Mouse (Mus musculus): ENCODE results near the gene Prss8. TPM values are rescaled to one million over a fixed set of nuclear protein-coding genes. Genes with fewer than 3 reads are reported as not detected.

The Prss8 gene
- polyA plus RNA-seq, 1 experiment from 2014 or later = 0.09 TPM

- Histone ChIP-seq H3K27ac (no peak overlapping the region), H3K27me3 (no peaks in the 10 kb centered on the region), H3K4me3 (no peak overlapping the region), H3K9me3 (replicated peaks) (no peaks in the 10 kb centered on the region), H3K4me2 (no peak overlapping the region), H3K9ac (no peak overlapping the region), H3K4me1 (peaks cover 30% of the 10 kb centered on the region), H3K36me3 (ENCODE audit: poor library complexity, severe bottlenecking) (peaks cover 95% of the 10 kb centered on the region)
- no peak for ATAC-seq
- 85% methylated on average over 8 of the region's 8 CpGs for WGBS
Measured at GRCm38 (mm10) chr7:127887191-127887590, 42.7 kb downstream of the Prss8 start.

GRCm38 (mm10) chr7:127886551-127886950, 43.4 kb downstream of the Prss8 start:
- 90% methylated on average over 6 of the region's 6 CpGs for WGBS
- Histone ChIP-seq H3K9ac (peak overlapping the region; percentile 34; the same call in 1 of the 2 replicates), H3K27me3 (no peaks in the 10 kb centered on the region), H3K36me3 (ENCODE audit: poor library complexity, severe bottlenecking) (peaks cover 100% of the 10 kb centered on the region), H3K9me3 (replicated peaks) (no peaks in the 10 kb centered on the region), H3K4me3 (no peak overlapping the region), H3K4me2 (no peak overlapping the region), H3K27ac (no peak overlapping the region), H3K4me1 (peaks cover 30% of the 10 kb centered on the region)
- ATAC-seq = no peak

GRCm38 (mm10) chr7:127885951-127886350, 44.0 kb downstream of the Prss8 start:
- no peak overlapping the region for H3K4me3 ChIP-seq
- no peak overlapping the region for H3K4me2 ChIP-seq
- peaks cover 100% of the 10 kb centered on the region for H3K36me3 ChIP-seq (ENCODE audit: poor library complexity, severe bottlenecking)
- WGBS = 73% methylated on average over 6 of the region's 6 CpGs
- H3K27ac ChIP-seq = no peak overlapping the region
- no peak for ATAC-seq
- no peaks in the 10 kb centered on the region for H3K27me3 ChIP-seq
- 0 out of 2 replicates have a peak overlapping the region, but pooled peaks have one; percentile 34 for H3K9ac ChIP-seq
- H3K4me1 ChIP-seq = peaks cover 30% of the 10 kb centered on the region
- H3K9me3 ChIP-seq (replicated peaks) = no peaks in the 10 kb centered on the region

- H3K9ac ChIP-seq = no peak overlapping the region
- WGBS = 85% methylated on average over 12 of the region's 12 CpGs
- H3K9me3 ChIP-seq (replicated peaks) = no peaks in the 10 kb centered on the region
- H3K4me2 ChIP-seq = no peak overlapping the region
- no peak overlapping the region for H3K4me3 ChIP-seq
- H3K4me1 ChIP-seq = peaks cover 37% of the 10 kb centered on the region
- no peak for ATAC-seq
- H3K36me3 ChIP-seq (ENCODE audit: poor library complexity, severe bottlenecking) = peaks cover 76% of the 10 kb centered on the region
- H3K27ac ChIP-seq = no peak overlapping the region
- no peaks in the 10 kb centered on the region for H3K27me3 ChIP-seq
Measured at GRCm38 (mm10) chr7:127880431-127880830, 49.5 kb downstream of the Prss8 start.

- ATAC-seq = no peak
- no peak overlapping the region for H3K9ac ChIP-seq
- 96% methylated on average over 9 of the region's 9 CpGs for WGBS
- H3K4me3 ChIP-seq = no peak overlapping the region
- H3K36me3 ChIP-seq (ENCODE audit: poor library complexity, severe bottlenecking) = peaks cover 65% of the 10 kb centered on the region
- peaks cover 31% of the 10 kb centered on the region for H3K4me1 ChIP-seq
- H3K27me3 ChIP-seq = no peaks in the 10 kb centered on the region
- H3K9me3 ChIP-seq (replicated peaks) = no peaks in the 10 kb centered on the region
- H3K4me2 ChIP-seq = no peak overlapping the region
- no peak overlapping the region for H3K27ac ChIP-seq
Measured at GRCm38 (mm10) chr7:127879301-127879700, 50.6 kb downstream of the Prss8 start.

GRCm38 (mm10) chr7:127876467-127877348, 53.2 kb downstream of the Prss8 start, which contains the start of gene Zfp668:
Zfp668 (minus strand) TSS chr7:127876828.
- ATAC-seq = peak; percentile 72
- Histone ChIP-seq H3K4me3 (peak within 1 kb of the TSS; percentile 88), H3K4me2 (peak within 1 kb of the TSS; percentile 90), H3K9ac (peak within 1 kb of the TSS; percentile 98), H3K36me3 (ENCODE audit: poor library complexity, severe bottlenecking) (peaks cover 49% of the 10 kb centered on the region), H3K4me1 (peaks cover 29% of the 10 kb centered on the region), H3K9me3 (replicated peaks) (no peaks in the 10 kb centered on the region), H3K27me3 (no peaks in the 10 kb centered on the region), H3K27ac (peak within 1 kb of the TSS; percentile 100)
- under 1% methylated on average over 60 of the region's 60 CpGs for WGBS

- Histone ChIP-seq H3K4me2 (peak within 1 kb of the TSS; percentile 90), H3K27ac (peak within 1 kb of the TSS; percentile 100), H3K4me1 (peaks cover 29% of the 10 kb centered on the region), H3K4me3 (peak within 1 kb of the TSS; percentile 88), H3K9me3 (replicated peaks) (no peaks in the 10 kb centered on the region), H3K36me3 (ENCODE audit: poor library complexity, severe bottlenecking) (peaks cover 49% of the 10 kb centered on the region), H3K9ac (peak within 1 kb of the TSS; percentile 98), H3K27me3 (no peaks in the 10 kb centered on the region)
- ATAC-seq = peak; percentile 90
- under 1% methylated on average over 41 of the region's 41 CpGs for WGBS
Measured at GRCm38 (mm10) chr7:127876041-127876466, 53.9 kb downstream of the Prss8 start, which contains the start of gene Zfp646. Zfp646 (plus strand) TSS chr7:127876221.

Other genes starting within 250 kb of the Prss8 start
- 36.6 and 40.8 TPM in 2 replicates for gene Bcl7c, start 221.2 kb downstream of the Prss8 start, polyA plus RNA-seq (2015; fragmentation: Nextera tagmentation; extraction: Ambion mirVana)
- 3.8 and 4.4 TPM in 2 replicates for gene Ctf1, start 217.4 kb downstream of the Prss8 start, polyA plus RNA-seq (2015; fragmentation: Nextera tagmentation; extraction: Ambion mirVana)
- 0.19 and 0.36 TPM in 2 replicates for gene Ctf2, start 197.9 kb downstream of the Prss8 start, polyA plus RNA-seq (2015; fragmentation: Nextera tagmentation; extraction: Ambion mirVana)
- 7.7 and 9.6 TPM in 2 replicates for gene Fbxl19, start 185.6 kb downstream of the Prss8 start, polyA plus RNA-seq (2015; fragmentation: Nextera tagmentation; extraction: Ambion mirVana)
- gene Orai3, start 160.3 kb downstream of the Prss8 start, polyA plus RNA-seq (2015; fragmentation: Nextera tagmentation; extraction: Ambion mirVana) = 4.8 and 5.4 TPM in 2 replicates
- gene Setd1a, start 153.4 kb downstream of the Prss8 start, polyA plus RNA-seq (2015; fragmentation: Nextera tagmentation; extraction: Ambion mirVana) = 20.0 and 21.5 TPM in 2 replicates
- gene Gm49388, start 144.5 kb downstream of the Prss8 start, polyA plus RNA-seq (2015; fragmentation: Nextera tagmentation; extraction: Ambion mirVana) = not detected in 2 replicates
- gene Hsd3b7, start 129.5 kb downstream of the Prss8 start, polyA plus RNA-seq (2015; fragmentation: Nextera tagmentation; extraction: Ambion mirVana) = 5.0 and 7.5 TPM in 2 replicates
- 20.5 and 25.6 TPM in 2 replicates for gene Stx4a, start 105.8 kb downstream of the Prss8 start, polyA plus RNA-seq (2015; fragmentation: Nextera tagmentation; extraction: Ambion mirVana)
- gene Stx1b, start 105.6 kb downstream of the Prss8 start, polyA plus RNA-seq (2015; fragmentation: Nextera tagmentation; extraction: Ambion mirVana) = 18.9 and 21.9 TPM in 2 replicates
- gene Zfp646, start 53.9 kb downstream of the Prss8 start, polyA plus RNA-seq (2015; fragmentation: Nextera tagmentation; extraction: Ambion mirVana) = 12.9 and 15.5 TPM in 2 replicates
- gene Zfp668, start 53.3 kb downstream of the Prss8 start, polyA plus RNA-seq (2015; fragmentation: Nextera tagmentation; extraction: Ambion mirVana) = 39.1 and 44.8 TPM in 2 replicates
- gene Prss53, start 39.1 kb downstream of the Prss8 start, polyA plus RNA-seq (2015; fragmentation: Nextera tagmentation; extraction: Ambion mirVana) = 0.66 and 0.77 TPM in 2 replicates
- not detected in 2 replicates for gene Gm21974, start 34.6 kb downstream of the Prss8 start, polyA plus RNA-seq (2015; fragmentation: Nextera tagmentation; extraction: Ambion mirVana)
- gene Vkorc1, start 34.5 kb downstream of the Prss8 start, polyA plus RNA-seq (2015; fragmentation: Nextera tagmentation; extraction: Ambion mirVana) = 55.8 and 59.5 TPM in 2 replicates
- gene Bckdk, start 26.0 kb downstream of the Prss8 start, polyA plus RNA-seq (2015; fragmentation: Nextera tagmentation; extraction: Ambion mirVana) = 80.2 and 91.6 TPM in 2 replicates
- 49.8 and 51.1 TPM in 2 replicates for gene Kat8, start 17.6 kb downstream of the Prss8 start, polyA plus RNA-seq (2015; fragmentation: Nextera tagmentation; extraction: Ambion mirVana)
- 7.9 and 10.1 TPM in 2 replicates for gene Prss36, start 16.6 kb upstream of the Prss8 start, polyA plus RNA-seq (2015; fragmentation: Nextera tagmentation; extraction: Ambion mirVana)
- gene Fus, start 37.4 kb upstream of the Prss8 start, polyA plus RNA-seq (2015; fragmentation: Nextera tagmentation; extraction: Ambion mirVana) = 452 and 476 TPM in 2 replicates
- gene Pycard, start 63.8 kb upstream of the Prss8 start, polyA plus RNA-seq (2015; fragmentation: Nextera tagmentation; extraction: Ambion mirVana) = 3.2 and 3.9 TPM in 2 replicates
- gene Trim72, start 73.8 kb upstream of the Prss8 start, polyA plus RNA-seq (2015; fragmentation: Nextera tagmentation; extraction: Ambion mirVana) = not detected in 2 replicates
- 0.36 and 0.40 TPM in 2 replicates for gene Itgam, start 132.5 kb upstream of the Prss8 start, polyA plus RNA-seq (2015; fragmentation: Nextera tagmentation; extraction: Ambion mirVana)
- gene Gm49368, start 132.6 kb upstream of the Prss8 start, polyA plus RNA-seq (2015; fragmentation: Nextera tagmentation; extraction: Ambion mirVana) = not detected in 2 replicates
- gene Itgax, start 199.4 kb upstream of the Prss8 start, polyA plus RNA-seq (2015; fragmentation: Nextera tagmentation; extraction: Ambion mirVana) = 0.04 TPM in 1 of 2 replicates, not detected in the other
- gene Itgad, start 224.3 kb upstream of the Prss8 start, polyA plus RNA-seq (2015; fragmentation: Nextera tagmentation; extraction: Ambion mirVana) = not detected in 2 replicates